10 mouse cellular contexts compared by ENCODE assay signal in the genomic region with DNA sequence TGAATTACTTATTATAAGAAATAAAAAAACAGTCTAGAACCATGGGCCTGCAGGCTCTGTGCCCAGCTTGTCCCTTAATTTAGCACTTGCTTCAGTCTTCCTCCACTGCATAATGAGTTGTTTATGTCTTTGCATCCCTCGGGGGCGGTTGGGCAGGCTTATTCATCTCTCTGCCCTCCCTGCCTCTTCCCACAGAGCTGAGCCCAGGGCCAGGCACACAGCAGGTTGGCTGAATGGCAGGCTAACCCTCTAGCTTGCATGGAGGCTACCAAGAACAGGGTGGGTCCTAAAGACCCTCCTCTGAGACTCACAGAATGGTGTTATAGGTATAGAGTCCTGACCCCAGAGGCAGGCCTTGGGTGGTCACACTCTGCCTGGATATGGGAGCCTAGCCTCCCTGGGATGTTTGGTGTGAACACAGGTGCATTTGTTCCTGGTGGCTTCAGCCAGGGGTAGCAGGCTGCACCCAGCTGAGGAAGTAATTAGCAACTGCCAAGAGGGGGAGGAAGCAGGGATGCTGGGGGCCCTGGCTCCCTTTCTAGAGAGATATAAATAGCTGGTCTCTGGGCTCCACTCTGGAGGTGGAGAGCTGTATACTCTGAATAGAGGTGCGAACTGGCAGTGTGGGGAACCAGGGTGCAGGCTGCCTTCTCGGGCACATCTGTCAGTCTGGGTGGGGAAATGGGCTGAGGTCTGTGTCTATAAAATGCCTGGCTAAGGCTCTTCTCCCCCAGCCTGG. TPM values are rescaled to one million over a fixed set of nuclear protein-coding genes. Genes with fewer than 3 reads are reported as not detected.
DNase-seq lines count a peak whose midpoint lies in the region; ATAC-seq lines count a peak whose summit lies in the region.
"Had no signal": no experiment of that assay in that cellular context is flagged by ENCODE, and none has a peak within 500 bp of the region (broad histone marks: within the 10 kb centered on the region; RNA-seq: fewer than 3 reads in every experiment).

No protein-coding gene starts in this region.

- H3K4me3 ChIP-seq in hindbrain, embryonic 11.5 days (ENCODE audit: low read depth, low read length) = no peak overlapping the region
- H3K4me3 ChIP-seq in kidney, embryonic 16.5 days (ENCODE audit: low read length) = no peak overlapping the region

- H3K4me2 ChIP-seq in hindbrain, embryonic 11.5 days (replicated peaks; ENCODE audit: low read depth, low read length) = no peak overlapping the region
- H3K4me2 ChIP-seq in kidney, embryonic 16.5 days (replicated peaks; ENCODE audit: low read depth, low read length) = no peak overlapping the region

- H3K9me3 ChIP-seq in hindbrain, embryonic 11.5 days (ENCODE audit: control insufficient read depth, low read length) = no peaks in the 10 kb centered on the region
- H3K9me3 ChIP-seq in kidney, embryonic 16.5 days (ENCODE audit: low read length) = no peaks in the 10 kb centered on the region

- H3K36me3 ChIP-seq in hindbrain, embryonic 11.5 days (ENCODE audit: control insufficient read depth, insufficient read depth, low read length) = no peaks in the 10 kb centered on the region
- no peaks in the 10 kb centered on the region for H3K36me3 ChIP-seq in kidney, embryonic 16.5 days (ENCODE audit: insufficient read depth, low read length)

- WGBS in hindbrain, embryonic 11.5 days = 31% methylated on average over 4 of the region's 4 CpGs
- WGBS in kidney, embryonic 16.5 days = 16% methylated on average over 4 of the region's 4 CpGs

- peak; percentile 76 for DNase-seq in gastrocnemius, adult 18-20 months (ENCODE audit: low spot score)
- no peak for DNase-seq in gastrocnemius, postnatal 4 days (ENCODE audit: low spot score in 2 of 2)
- DNase-seq in gastrocnemius, adult 8-10 months (ENCODE audit: low spot score in 2 of 2) = peak; percentile 43 to 66
- peak; percentile 26 for DNase-seq in hindbrain, embryonic 11.5 days (ENCODE audit: low spot score)
- peak; percentile 58 to 70 for DNase-seq in right cerebral cortex, postnatal 10 days (ENCODE audit: low spot score in 2 of 2)
- no peak for DNase-seq in adrenal gland, postnatal 10 days

- ATAC-seq in hindbrain, embryonic 11.5 days (ENCODE audit: low FRiP score) = peak; percentile 33; the same call in 1 of the 2 replicates
- no peak for ATAC-seq in CD4-positive, CD25-positive, alpha-beta regulatory T cell, adult 4 months
- ATAC-seq in kidney, embryonic 16.5 days (ENCODE audit: low FRiP score, low TSS enrichment) = no peak

- peak overlapping the region; percentile 42 for H3K27ac ChIP-seq in hindbrain, embryonic 11.5 days (ENCODE audit: low read depth, low read length)
- no peak overlapping the region for H3K27ac ChIP-seq in kidney, embryonic 16.5 days (ENCODE audit: low read length)

- H3K27me3 ChIP-seq in hindbrain, embryonic 11.5 days (ENCODE audit: control insufficient read depth, insufficient read depth, low read length) = no peaks in the 10 kb centered on the region
- H3K27me3 ChIP-seq in kidney, embryonic 16.5 days (ENCODE audit: insufficient read depth, low read length) = no peaks in the 10 kb centered on the region

- no peak overlapping the region for H3K9ac ChIP-seq in hindbrain, embryonic 11.5 days (ENCODE audit: low read depth, low read length)
- no peak overlapping the region for H3K9ac ChIP-seq in kidney, embryonic 16.5 days (replicated peaks; ENCODE audit: low read length)

- no peaks in the 10 kb centered on the region for H3K4me1 ChIP-seq in hindbrain, embryonic 11.5 days (replicated peaks; ENCODE audit: control insufficient read depth, insufficient read depth, low read length)
- H3K4me1 ChIP-seq in kidney, embryonic 16.5 days (ENCODE audit: insufficient read depth, low read length) = no peaks in the 10 kb centered on the region

RNA-seq across cellular contexts. Expression of a gene that starts 9.6 kb away (rescaled TPM):
- 1 to 10 TPM; 2.9 to 3.7 TPM for total RNA-seq in gastrocnemius, adult 18-20 months (2021)
- 1 to 10 TPM; 1.2 to 1.5 TPM for total RNA-seq in gastrocnemius, postnatal 4 days (2021)
- total RNA-seq in gastrocnemius, adult 8-10 months (2022) = 1 to 10 TPM; 1.6 to 4.2 (median 3.0) TPM
- polyA plus RNA-seq in hindbrain, embryonic 11.5 days (2014; fragmentation: Nextera tagmentation; extraction: Ambion mirVana) = 3.9 and 5.0 TPM in 2 replicates
- under 1 TPM in 1 of 2 experiments, not detected in 1; 0.15 TPM for polyA plus RNA-seq in CD4-positive, CD25-positive, alpha-beta regulatory T cell, adult 4 months (2017; shearing (Covaris generic))
- total RNA-seq in adrenal gland, postnatal 10 days (2021) = 1 to 10 TPM in 1 of 2 experiments, under 1 TPM in 1; 0.99 to 2.3 TPM
- 0.05 and 0.12 TPM in 2 replicates for polyA plus RNA-seq in kidney, embryonic 16.5 days (2015; fragmentation: Nextera tagmentation; extraction: Ambion mirVana)
- total RNA-seq: hematopoietic stem cell, adult 5-6 weeks; neutrophil, adult 5-6 weeks had no signal

RNA-seq across cellular contexts. Expression of a gene that starts 35.7 kb away (rescaled TPM):
- 1 to 10 TPM; 3.0 to 9.3 TPM for total RNA-seq in gastrocnemius, adult 18-20 months (2021)
- 1 to 10 TPM; 4.5 to 4.8 TPM for total RNA-seq in gastrocnemius, postnatal 4 days (2021)
- total RNA-seq in gastrocnemius, adult 8-10 months (2022) = 1 to 10 TPM; 1.8 to 7.4 (median 4.8) TPM
- 0.80 and 0.85 TPM in 2 replicates for polyA plus RNA-seq in hindbrain, embryonic 11.5 days (2014; fragmentation: Nextera tagmentation; extraction: Ambion mirVana)
- polyA plus RNA-seq in CD4-positive, CD25-positive, alpha-beta regulatory T cell, adult 4 months (2017; shearing (Covaris generic)) = not detected
- total RNA-seq in adrenal gland, postnatal 10 days (2021) = 1 to 10 TPM; 5.1 to 6.2 TPM
- 0.92 and 1.1 TPM in 2 replicates for polyA plus RNA-seq in kidney, embryonic 16.5 days (2015; fragmentation: Nextera tagmentation; extraction: Ambion mirVana)
- total RNA-seq: neutrophil, adult 5-6 weeks had no signal

Comparison
In these comparisons a context has a peak if more than half of its experiments do, and no peak if none do; other contexts are left out.
1. DNase-seq: peak in gastrocnemius, adult 18-20 months (single experiment), gastrocnemius, adult 8-10 months (2 of 2), hindbrain, embryonic 11.5 days (single experiment) and right cerebral cortex, postnatal 10 days (2 of 2); none in gastrocnemius, postnatal 4 days (0 of 2) and adrenal gland, postnatal 10 days (single experiment).